Mouse (Mus musculus): ENCODE measurements around the gene Edem1. TPM values are rescaled to one million over a fixed set of nuclear protein-coding genes. Genes with fewer than 3 reads are reported as not detected.

Edem1 gene
- polyA plus RNA-seq, 1 experiment, result 64.3 TPM

GRCm38 (mm10) chr6:108826070-108826469 is 2.4 kb upstream of the Edem1 start:
- H3K27me3 ChIP-seq (ENCODE audit: control insufficient read depth, insufficient read depth, low read length, poor library complexity, severe bottlenecking), result no peaks in the 10 kb centered on the region
- no peak overlapping the region for H3K9ac ChIP-seq (ENCODE audit: low read depth, poor library complexity, severe bottlenecking)
- no peak overlapping the region for H3K27ac ChIP-seq (ENCODE audit: insufficient read depth, low read length)
- H3K4me3 ChIP-seq (ENCODE audit: low read depth, low read length), result no peak overlapping the region
- TF ChIP-seq CTCF (IDR thresholded peaks at IDR 0.05; ENCODE audit: low read depth, low read length) (no peak), EP300 (IDR thresholded peaks at IDR 0.05; ENCODE audit: insufficient read depth, low read depth, low read length) (no peak), POLR2A (IDR thresholded peaks at IDR 0.05; ENCODE audit: insufficient read depth, low read length) (no peak)
- H3K36me3 ChIP-seq (ENCODE audit: control insufficient read depth, insufficient read depth, low read length, poor library complexity, severe bottlenecking), result peaks cover 4% of the 10 kb centered on the region
- H3K9me3 ChIP-seq (replicated peaks; ENCODE audit: control insufficient read depth, insufficient read depth, low read length, poor library complexity, severe bottlenecking), result no peaks in the 10 kb centered on the region
- H3K4me1 ChIP-seq (ENCODE audit: control insufficient read depth, insufficient read depth, low read length), result no peaks in the 10 kb centered on the region

DNA sequence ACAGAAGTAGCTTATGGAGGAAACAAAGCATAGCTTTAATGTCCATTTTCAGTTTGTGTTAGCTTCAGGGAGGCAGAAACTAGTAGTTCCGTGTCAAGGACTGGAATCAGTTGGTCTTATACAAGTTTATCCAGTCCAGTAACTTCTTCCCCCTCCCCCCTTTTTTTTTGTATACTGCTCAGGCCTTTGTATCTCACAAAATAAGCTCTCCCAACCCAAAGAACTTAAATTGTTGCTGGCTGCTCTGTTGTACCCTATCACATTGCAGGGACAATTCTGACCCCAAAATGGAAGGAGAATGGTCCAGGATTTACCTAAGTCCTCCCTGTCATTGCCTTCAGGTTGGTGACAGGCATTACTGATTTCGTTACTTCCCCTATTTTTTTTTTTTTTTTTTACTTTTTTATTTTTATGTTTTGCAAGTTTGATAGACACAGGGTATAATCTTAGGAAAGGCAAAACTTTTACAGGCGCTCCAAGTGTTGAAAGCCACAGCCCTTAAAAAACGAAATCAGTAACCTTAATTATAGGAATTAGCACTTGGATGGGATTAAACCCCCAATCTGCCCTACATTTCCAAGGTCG is 1.0 kb upstream of the Edem1 start:
- Histone ChIP-seq H3K36me3 (ENCODE audit: control insufficient read depth, insufficient read depth, low read length, poor library complexity, severe bottlenecking) (peaks cover 2% of the 10 kb centered on the region), H3K9ac (ENCODE audit: low read depth, poor library complexity, severe bottlenecking) (peak overlapping the region; percentile 82), H3K9me3 (replicated peaks; ENCODE audit: control insufficient read depth, insufficient read depth, low read length, poor library complexity, severe bottlenecking) (no peaks in the 10 kb centered on the region), H3K4me1 (ENCODE audit: control insufficient read depth, insufficient read depth, low read length) (no peaks in the 10 kb centered on the region), H3K4me3 (ENCODE audit: low read depth, low read length) (peak overlapping the region; percentile 97), H3K27ac (ENCODE audit: insufficient read depth, low read length) (no peak overlapping the region), H3K27me3 (ENCODE audit: control insufficient read depth, insufficient read depth, low read length, poor library complexity, severe bottlenecking) (no peaks in the 10 kb centered on the region)
- TF ChIP-seq POLR2A (IDR thresholded peaks at IDR 0.05; ENCODE audit: insufficient read depth, low read length), result no peak
- no peak for TF ChIP-seq EP300 (IDR thresholded peaks at IDR 0.05; ENCODE audit: insufficient read depth, low read depth, low read length)
- TF ChIP-seq CTCF (IDR thresholded peaks at IDR 0.05; ENCODE audit: low read depth, low read length), result no peak

- H3K27ac ChIP-seq (ENCODE audit: insufficient read depth, low read length), result peak overlapping the region; percentile 23; the same call in 1 of the 2 replicates
- TF ChIP-seq POLR2A (IDR thresholded peaks at IDR 0.05; ENCODE audit: insufficient read depth, low read length), result no peak
- no peak for TF ChIP-seq EP300 (IDR thresholded peaks at IDR 0.05; ENCODE audit: insufficient read depth, low read depth, low read length)
- no peak for TF ChIP-seq CTCF (IDR thresholded peaks at IDR 0.05; ENCODE audit: low read depth, low read length)
Measured at GRCm38 (mm10) chr6:108828872-108829271, 431 bp downstream of the Edem1 start.

DNA sequence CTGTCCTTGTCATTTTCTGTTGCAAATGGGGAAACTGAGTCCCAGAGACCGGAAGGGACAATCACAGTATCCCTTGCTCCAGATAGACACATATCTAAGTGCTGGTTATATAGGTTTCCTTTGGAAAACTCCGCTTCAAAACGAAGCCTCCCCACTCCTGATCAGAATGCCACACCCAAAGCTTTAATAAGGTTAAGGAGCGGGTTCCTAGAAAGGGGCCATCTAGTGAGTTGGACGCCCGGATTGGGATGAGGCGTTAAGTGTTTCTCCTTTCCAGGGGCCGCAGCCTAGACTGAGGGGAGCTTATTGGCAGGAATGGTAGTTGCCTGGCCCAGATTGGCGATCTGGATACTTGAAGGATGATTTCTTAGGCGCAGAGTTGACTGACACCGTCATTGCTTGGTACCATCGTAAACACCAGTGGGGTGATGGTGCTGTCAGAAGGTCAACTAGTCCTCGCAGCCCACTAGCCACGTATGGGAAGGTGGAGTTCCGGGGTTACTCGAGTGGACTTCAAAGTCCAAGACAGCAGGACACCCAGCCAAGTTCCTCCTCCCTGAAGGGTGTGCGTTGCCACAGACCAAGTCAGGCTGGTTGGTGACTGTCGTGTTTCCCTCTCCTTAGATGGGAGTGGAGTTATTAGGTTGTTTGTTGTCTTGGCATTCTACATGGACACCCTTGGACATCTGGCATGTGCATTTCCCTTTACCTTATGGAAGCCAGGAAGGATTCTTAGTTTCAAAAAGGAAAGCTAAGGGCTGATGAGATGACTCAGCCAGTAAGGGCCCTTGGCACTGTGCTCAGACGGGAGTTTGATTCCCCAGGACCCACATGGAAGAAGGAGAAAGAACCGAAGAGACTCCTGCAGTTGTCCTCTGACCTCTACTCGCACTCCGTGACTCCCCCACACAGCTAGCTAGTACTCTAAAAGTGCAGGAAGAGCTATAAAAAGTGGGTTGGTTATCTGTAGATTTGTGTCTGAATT is 1.2 kb downstream of the Edem1 start:
- H3K27me3 ChIP-seq (ENCODE audit: control insufficient read depth, insufficient read depth, low read length, poor library complexity, severe bottlenecking), result no peaks in the 10 kb centered on the region
- no peak overlapping the region for H3K27ac ChIP-seq (ENCODE audit: insufficient read depth, low read length)
- H3K4me3 ChIP-seq (ENCODE audit: low read depth, low read length), result peak overlapping the region; percentile 93
- H3K36me3 ChIP-seq (ENCODE audit: control insufficient read depth, insufficient read depth, low read length, poor library complexity, severe bottlenecking), result no peaks in the 10 kb centered on the region; the same call in 1 of the 2 replicates
- H3K9ac ChIP-seq (ENCODE audit: low read depth, poor library complexity, severe bottlenecking), result peak overlapping the region; percentile 98
- H3K4me1 ChIP-seq (ENCODE audit: control insufficient read depth, insufficient read depth, low read length), result no peaks in the 10 kb centered on the region
- TF ChIP-seq POLR2A (IDR thresholded peaks at IDR 0.05; ENCODE audit: insufficient read depth, low read length), result no peak
- no peak for TF ChIP-seq EP300 (IDR thresholded peaks at IDR 0.05; ENCODE audit: insufficient read depth, low read depth, low read length)
- no peak for TF ChIP-seq CTCF (IDR thresholded peaks at IDR 0.05; ENCODE audit: low read depth, low read length)
- H3K9me3 ChIP-seq (replicated peaks; ENCODE audit: control insufficient read depth, insufficient read depth, low read length, poor library complexity, severe bottlenecking), result no peaks in the 10 kb centered on the region

More at GRCm38 (mm10) chr6:108828872-108829271, 431 bp downstream of the Edem1 start:
- Histone ChIP-seq H3K9me3 (replicated peaks; ENCODE audit: control insufficient read depth, insufficient read depth, low read length, poor library complexity, severe bottlenecking) (no peaks in the 10 kb centered on the region), H3K4me1 (ENCODE audit: control insufficient read depth, insufficient read depth, low read length) (no peaks in the 10 kb centered on the region), H3K9ac (ENCODE audit: low read depth, poor library complexity, severe bottlenecking) (peak overlapping the region; percentile 98), H3K36me3 (ENCODE audit: control insufficient read depth, insufficient read depth, low read length, poor library complexity, severe bottlenecking) (no peaks in the 10 kb centered on the region; the same call in 1 of the 2 replicates), H3K27me3 (ENCODE audit: control insufficient read depth, insufficient read depth, low read length, poor library complexity, severe bottlenecking) (no peaks in the 10 kb centered on the region), H3K4me3 (ENCODE audit: low read depth, low read length) (peak overlapping the region; percentile 93)

GRCm38 (mm10) chr6:108832170-108832569 is 3.7 kb downstream of the Edem1 start:
- TF ChIP-seq CTCF (IDR thresholded peaks at IDR 0.05; ENCODE audit: low read depth, low read length) (no peak), EP300 (IDR thresholded peaks at IDR 0.05; ENCODE audit: insufficient read depth, low read depth, low read length) (no peak), POLR2A (IDR thresholded peaks at IDR 0.05; ENCODE audit: insufficient read depth, low read length) (no peak)

More at GRCm38 (mm10) chr6:108832170-108832569, 3.7 kb downstream of the Edem1 start:
- no peaks in the 10 kb centered on the region for H3K9me3 ChIP-seq (replicated peaks; ENCODE audit: control insufficient read depth, insufficient read depth, low read length, poor library complexity, severe bottlenecking)
- no peaks in the 10 kb centered on the region for H3K4me1 ChIP-seq (ENCODE audit: control insufficient read depth, insufficient read depth, low read length)
- H3K36me3 ChIP-seq (ENCODE audit: control insufficient read depth, insufficient read depth, low read length, poor library complexity, severe bottlenecking), result no peaks in the 10 kb centered on the region; the same call in none of the 2 replicates
- no peak overlapping the region for H3K4me3 ChIP-seq (ENCODE audit: low read depth, low read length)
- H3K27ac ChIP-seq (ENCODE audit: insufficient read depth, low read length), result no peak overlapping the region
- H3K27me3 ChIP-seq (ENCODE audit: control insufficient read depth, insufficient read depth, low read length, poor library complexity, severe bottlenecking), result no peaks in the 10 kb centered on the region
- no peak overlapping the region for H3K9ac ChIP-seq (ENCODE audit: low read depth, poor library complexity, severe bottlenecking)

Data from ES-Bruce4 (cell line).